Mouse (Mus musculus): ENCODE results near the gene Maz. TPM values are rescaled to one million over a fixed set of nuclear protein-coding genes. Genes with fewer than 3 reads are reported as not detected.

Gene Maz
- 133 and 142 TPM in 2 replicates for total RNA-seq (2021)
- long read RNA-seq, experiment 1, transcript Maz-206 (3 exons, 548 nt): minor isoform, 7 of 198 reads
- long read RNA-seq, experiment 1, transcript Maz-203 (6 exons, 2,650 nt): minor isoform, 17 of 198 reads
- long read RNA-seq, experiment 1, transcript Maz-201 (5 exons, 2,347 nt): major isoform, 75 of 198 reads
- long read RNA-seq, experiment 1, partial matches to known transcripts: 26 of 198 reads
- long read RNA-seq, experiment 1, other reads (novel, unspliced or antisense): 72 of 198 reads
- long read RNA-seq, experiment 2, transcript Maz-203 (6 exons, 2,650 nt): minor isoform, 12 of 110 reads
- long read RNA-seq, experiment 2, transcript Maz-201 (5 exons, 2,347 nt): major isoform, 37 of 110 reads
- long read RNA-seq, experiment 2, partial matches to known transcripts: 17 of 110 reads
- long read RNA-seq, experiment 2, other reads (novel, unspliced or antisense): 42 of 110 reads

DNA sequence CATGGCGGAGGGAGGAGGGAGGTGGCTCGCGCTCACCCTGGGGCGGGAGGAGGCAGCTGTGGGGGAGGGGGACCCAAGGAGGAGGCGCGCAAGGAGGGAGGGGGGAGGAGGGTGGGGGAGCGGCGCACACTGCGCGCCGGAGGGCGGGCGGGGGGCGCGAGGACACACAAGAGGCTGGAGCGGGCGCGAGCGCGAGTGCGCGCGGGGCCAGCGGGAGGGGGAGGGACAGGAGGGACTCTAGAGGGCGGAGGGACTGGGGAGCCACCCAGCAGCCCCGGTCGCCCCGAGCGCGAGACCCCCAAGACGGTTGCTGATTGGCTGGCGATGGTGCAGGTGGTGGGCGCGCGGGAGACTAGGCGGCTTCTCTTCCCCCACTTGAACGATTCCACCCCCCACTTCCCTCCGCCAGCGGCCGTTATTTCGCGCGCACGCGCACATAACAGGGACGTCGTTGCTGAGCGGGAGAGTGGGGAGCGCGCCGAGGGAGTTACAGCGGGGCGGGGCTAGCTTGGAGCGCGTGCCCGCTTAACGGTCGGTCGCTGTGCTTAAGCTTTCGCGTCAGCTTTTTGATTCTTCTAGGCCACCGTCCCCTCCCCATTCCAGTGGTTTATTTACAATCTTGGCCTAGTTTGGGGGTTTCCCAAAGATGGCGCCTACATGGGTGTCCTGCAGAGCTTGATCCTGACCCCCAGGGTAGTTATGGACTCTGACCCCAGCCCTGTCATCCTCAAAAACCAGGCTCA is at the start of gene Maz:
Gene Maz, minus strand, starts transcription at position 54 of the 743 bp plus-strand sequence.
- DNase-seq: peak; percentile 99

DNA sequence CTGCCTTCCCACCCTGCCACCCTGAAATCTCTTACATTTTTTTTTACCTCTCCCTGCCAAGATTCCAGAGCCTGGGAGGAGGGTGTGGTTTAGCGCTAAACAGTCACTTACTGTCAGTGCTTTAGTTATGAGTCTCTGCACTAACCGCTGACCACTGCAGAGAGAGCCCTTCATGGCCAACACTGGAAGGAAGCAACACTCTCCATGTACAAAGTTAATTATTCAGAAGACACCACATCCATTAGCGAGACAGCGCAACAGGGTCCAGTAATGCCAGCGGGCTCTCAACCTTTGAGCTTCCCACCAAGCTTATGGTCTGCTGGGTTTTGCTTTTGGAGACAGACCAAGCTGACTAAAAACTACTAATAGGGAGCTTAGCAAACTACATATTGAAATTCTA is 49.4 kb upstream of the Maz start:
- DNase-seq: no peak

DNA sequence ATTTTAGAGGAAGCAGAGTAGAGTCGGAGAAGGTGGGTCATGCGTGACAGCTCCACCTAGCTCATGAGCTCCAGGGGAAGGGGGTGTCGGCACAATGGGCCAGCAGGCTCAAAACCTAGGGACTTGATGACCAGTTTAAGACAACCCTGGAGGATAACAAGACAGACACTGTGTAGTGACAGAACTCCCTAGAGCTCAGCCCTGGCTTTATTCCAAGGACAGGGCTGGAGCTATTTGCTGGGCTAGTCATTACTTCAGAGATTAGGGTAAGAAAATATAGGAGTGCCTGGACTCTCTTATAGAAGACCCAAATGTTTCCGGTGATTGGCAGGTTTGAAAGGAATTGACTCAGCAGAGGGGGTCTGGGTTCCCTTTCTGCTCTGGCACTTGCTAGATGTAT is 46.4 kb upstream of the Maz start:
- peak; percentile 68 for DNase-seq

DNA sequence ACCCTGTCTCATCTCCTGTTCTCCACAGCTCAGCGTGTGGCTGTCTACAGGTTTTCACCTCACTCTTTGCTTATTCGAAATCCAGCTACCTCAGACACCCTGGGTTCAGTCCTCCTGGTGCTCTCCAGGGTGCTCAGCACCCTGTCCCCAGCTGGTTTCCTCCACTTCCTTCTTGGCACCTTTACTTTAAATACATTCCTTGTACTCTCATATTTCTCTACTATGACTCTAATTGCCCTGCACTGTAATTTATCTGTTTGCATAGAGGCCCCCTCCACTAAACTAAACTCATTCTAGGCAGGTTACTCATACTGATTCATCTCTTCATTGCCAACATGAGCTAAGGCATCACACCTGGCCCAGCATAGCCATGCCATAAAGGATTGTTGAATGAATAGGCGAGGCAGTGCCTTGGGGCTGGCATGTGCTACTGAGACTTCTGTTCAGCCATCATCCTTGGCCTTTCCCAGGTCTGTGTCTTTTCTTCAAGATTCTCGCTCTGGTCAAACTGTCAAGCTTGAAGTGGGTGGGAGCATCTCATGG is 44.1 kb upstream of the Maz start:
- DNase-seq: no peak

DNA sequence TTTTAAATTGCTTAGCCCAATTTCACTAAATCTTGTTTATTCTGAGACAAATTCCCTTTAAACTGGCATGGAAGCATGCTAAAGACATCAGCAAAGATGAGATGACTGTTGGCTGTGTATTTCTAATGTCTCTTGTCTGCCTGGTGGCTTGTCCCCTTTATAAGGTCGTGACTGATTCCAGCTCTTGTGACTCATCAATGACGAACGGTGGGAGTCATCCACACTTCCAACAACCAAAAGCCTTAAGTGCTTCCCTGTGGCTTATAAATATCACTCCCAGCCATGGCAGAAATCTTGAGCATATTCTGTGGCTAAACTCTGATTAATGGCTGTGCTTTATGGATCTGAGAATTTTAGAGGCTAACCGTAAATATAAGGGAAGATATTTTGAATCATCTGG is 39.5 kb upstream of the Maz start:
- DNase-seq: peak; percentile 37

DNA sequence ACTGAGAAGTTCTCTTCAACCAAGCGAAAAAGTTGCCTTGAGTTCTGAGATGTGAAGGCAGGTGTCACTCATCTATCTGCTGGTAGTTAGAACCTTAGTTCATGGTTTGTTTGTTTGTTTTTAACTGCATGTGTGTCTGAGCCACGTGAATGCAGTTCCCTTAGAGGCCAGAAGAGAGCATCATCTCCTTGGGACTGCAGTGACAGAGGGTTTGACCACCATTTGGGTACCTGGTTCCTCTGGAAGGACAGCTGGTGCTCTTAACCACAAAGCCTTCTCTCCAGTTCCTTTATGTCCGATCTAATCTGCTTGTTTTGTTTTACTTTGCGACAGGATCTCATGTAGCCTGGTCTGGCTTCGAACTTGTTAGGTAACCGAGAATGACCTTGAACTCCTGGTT is 38.7 kb upstream of the Maz start:
- DNase-seq: no peak

DNA sequence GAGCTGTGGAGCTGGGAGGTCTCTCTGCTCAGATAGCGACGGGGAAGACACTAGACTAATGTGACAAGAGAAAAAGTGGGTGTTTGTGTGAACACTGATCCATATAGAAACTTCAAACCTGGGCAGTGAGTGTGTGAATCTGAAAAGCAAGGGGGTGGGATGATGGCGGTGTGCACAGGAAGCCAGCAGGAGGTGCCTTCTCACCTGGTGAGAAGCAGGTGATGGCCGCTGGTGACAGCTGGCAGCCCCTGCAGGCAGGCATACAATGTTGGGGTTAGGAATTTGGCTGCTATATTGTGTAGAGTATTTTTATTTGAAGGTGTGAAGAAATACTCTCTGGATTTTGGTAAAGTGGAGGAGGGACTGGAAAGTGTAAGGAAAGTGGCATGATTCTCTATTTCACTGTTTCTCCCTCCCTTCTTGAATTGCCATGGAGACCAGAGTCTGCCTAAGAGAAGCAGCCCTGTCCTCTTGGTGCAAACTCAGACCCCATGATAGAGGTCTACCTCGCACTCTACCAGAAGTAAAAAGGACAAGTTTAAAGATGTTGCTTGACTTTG is 28.3 kb upstream of the Maz start:
- no peak for DNase-seq

DNA sequence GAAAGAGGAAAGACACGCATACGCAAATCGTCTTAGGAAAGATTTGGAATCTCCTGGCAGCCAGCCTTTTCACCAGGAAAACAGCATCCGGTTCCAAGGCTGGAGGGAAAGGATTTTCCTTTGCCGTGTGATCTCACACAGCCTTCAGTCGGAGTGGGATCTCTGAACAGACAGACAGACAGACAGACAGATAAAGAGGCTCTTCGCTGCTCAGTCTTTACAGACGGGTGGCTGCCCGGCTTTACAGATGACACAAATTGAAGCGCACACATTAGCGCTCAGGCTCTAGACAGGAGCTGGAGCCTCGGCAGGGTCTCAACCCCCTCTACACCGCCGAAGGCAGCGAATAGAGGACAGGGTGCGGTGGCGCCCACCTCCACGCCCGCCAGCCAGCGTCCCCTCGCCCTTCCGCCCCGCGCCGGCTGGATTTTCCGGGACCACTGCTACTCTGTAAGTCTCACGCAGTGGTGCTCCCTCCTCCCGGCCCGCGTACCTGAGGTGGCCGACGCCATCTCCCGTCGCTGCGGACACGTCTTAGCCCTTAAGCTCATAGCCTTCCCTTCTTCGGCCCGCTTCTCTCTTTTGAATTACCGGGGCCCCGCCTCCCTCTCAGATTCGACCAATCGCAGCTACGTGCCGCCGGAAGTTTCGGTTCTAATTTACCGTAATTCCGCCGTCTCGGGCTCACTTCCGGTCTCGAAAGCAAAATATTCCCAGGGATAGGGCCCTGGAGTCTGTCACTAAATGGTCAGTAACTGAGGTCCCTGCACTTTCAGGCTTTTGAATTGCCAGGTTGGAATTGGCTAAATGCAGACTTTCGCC is 15.2 kb upstream of the Maz start, which contains the start of gene Kif22:
Gene Kif22, minus strand, starts transcription at position 621 of the 822 bp plus-strand sequence.
- DNase-seq: peak; percentile 94

DNA sequence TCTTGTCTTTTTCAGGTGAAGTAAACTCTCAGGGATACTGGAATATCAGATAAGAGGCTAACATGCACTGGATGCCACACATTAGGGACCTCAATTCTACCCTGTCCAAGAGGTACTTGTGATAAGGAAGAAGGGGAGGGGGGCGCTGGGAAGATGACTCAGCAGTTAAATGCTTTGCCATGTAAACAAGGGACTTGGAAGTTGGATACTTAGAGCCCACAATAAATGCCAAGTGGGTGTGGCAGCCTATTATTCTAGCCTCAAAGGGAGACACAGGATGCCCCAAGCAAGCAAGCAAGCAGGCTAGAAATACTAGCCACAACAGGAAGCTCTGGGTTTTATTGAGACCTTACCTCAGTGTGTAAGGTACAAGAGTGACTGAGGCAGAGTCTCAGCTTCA is 4.4 kb upstream of the Maz start:
- no peak for DNase-seq

DNA sequence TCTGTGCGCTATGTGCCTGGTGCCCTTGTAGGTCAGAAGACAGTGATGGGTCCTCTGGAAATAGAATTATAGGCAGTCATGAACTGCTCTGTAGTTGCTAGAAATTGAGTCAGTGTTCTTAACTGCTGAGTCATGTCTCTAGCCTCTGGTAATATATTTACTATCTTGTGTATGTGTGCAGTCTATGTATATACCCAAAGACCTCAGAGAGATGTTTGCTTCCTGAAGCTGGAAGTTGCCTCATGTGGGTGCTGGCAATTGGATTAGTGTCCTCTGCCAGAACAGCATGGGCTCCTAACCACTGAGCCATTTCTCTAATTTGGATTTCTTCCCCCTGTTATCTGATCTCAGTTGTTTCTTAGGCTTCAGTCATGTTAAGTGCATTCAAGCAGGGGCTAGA is 3.3 kb upstream of the Maz start:
- DNase-seq: no peak

DNA sequence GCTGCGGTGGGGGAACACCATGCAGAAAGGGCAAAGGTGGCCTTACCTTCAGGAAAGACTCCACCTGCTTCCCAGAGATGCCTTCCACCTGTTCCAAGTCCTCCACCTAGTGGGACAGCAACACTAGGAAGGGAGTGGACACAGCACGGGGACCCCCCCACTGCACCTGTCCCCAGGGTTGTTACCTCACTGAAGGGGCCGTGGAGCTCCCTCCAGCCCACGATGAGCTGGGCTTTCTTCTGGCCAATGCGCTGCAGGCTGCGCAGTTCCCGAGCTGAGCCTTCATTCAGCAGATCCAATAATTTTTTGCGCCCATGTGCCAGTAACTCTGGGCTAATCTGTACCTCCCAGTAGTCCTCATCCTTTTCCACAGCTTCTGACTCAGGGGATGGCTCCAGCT is 1.0 kb upstream of the Maz start:
- DNase-seq: peak; percentile 43

DNA sequence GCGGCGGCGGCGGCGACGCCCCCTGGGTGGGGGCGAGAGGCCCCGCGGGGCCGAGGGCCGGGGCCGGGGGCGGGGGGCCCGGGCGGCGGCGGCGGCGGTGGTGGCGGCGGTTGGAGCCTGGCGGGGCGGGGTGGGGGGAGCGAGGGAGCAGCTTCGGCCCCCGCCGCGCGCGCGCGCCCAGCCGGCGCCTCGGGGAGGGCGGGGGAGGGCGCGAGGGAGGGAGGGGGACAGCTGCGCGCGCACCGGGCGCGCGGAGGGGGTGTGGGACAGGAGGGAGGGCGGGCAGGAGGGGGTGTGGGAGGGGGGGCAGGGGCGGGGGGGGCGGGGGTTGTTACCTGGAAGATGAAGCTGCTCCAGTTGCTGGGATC is 237 bp downstream of the Maz start:
- DNase-seq: no peak

DNA sequence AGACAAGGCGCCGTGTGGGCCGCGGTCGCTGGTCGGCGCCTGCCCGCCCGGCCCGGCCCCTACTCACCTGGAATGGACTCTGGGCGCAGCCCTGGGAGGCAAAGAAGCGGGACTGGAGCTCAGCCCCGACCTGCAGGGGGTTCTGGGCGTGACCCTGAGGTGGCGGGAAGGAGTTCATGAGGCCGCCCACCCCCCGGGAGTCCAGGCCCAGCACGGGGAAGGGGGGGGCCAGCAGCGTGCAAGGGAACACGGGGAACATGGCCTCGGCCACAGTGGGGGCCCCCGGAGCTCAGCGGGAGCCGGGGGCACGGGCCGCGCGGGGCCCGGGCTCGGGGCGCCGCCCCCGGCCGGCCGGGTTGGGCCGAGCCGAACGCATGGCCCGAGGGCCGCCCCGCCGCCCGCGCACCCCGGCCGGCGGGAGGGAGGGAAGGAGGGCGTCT is 656 bp downstream of the Maz start:
- DNase-seq: peak; percentile 81

DNA sequence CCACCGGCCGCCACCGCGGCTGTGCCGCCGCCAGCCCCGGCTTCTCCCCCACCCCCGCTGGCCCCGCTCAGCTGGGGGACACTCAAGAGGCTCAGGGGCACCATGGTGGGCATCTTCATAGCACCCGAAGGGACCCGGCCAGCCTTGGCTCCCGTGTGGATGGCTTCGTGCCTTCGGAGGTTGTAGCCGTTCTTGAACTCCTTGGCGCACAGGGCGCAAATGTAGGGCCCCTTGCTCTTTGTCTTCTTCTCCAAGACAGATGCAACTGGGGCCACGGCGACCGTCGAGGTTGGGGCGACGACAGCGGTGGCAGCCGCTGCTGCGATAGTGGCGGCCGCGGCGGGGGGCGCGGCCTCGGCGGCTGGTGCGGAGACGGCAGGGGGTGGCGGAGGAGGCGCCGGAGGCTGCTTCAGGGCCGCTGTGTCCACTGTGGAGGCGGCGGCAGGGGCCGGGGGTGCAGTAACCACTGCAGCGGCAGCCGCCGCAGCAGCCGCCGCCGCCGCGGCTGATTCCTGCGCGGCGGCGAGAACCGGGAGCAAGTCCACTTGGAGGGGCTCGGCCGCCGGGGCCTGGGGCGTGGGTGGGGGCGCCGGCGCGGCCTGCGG is 1.2 kb downstream of the Maz start:
- peak; percentile 82 for DNase-seq

DNA sequence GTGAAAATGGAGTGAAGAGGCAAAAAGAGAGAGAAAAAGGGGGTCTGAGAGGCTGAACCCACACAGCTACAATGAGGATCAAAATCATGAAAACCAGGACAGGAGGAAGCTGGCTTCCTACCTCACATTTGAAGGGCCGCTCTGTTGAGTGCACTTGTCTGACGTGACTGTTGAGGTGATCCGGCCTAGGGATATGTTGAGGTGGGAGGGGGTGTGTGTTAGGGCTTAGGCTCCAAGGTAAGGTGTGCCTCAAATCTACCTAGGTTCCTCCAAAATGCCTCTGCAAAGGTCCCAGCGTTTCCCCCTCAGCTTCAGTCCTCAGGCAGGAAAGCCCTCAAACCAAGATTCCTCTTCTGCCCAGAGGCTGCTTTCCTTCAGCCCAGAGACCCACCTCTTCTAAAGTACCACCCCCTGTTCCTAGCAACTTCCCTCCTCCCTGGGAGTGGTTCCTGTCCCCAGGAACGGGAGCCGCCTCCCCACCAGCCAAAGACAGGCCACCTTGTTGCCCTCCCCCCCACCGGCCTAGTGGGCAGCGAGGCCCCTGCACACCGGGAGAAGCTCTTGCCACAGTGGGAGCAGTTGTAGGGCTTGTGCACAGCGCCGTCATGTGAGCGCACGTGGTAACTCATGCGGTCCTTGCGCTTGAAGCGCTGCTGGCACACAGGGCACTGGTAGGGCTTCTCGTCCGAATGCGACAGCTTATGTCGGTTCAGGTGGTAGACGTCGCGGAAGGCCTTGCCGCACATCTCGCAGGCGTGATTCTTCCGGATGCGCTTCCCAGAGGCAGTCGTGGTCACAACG is 1.9 kb downstream of the Maz start:
- DNase-seq: peak; percentile 90

DNA sequence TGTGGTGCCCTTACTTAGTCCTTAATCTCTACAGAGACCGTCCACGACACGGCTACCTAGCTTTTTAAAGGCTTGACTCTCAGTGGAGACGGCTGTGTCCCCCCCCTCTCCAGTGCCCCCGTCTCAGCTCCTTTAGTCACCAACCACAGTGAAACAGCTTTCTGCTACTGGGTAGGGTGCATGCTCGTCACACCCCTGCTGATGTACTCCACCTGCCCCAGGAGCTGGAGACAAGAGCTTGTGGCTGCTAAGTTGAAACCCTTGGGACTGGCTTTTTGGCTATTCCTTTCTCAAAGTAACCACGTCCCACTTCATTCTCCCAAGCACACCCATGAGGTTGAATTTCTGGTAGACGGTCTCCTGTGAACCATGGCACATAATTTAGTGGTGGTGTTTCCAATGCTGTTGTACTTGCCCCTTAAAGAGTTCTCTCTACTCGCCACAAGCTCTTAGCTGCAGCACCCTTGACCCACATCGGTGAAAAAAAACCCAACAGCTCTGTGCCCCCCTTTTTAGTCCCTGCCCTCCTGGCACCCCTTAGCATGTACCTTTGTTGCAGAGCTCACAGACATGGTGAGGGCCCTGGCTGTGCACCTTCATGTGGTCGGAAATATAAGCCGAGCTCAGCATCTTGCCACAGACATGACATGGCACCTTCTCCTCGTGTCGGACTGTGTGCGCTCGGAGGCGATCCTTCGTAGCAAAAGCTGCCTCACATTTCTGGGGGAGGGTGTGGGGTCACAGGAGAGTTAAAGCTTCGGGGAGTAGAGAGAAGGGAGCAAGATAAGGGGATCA is 2.7 kb downstream of the Maz start:
- DNase-seq: no peak

DNA sequence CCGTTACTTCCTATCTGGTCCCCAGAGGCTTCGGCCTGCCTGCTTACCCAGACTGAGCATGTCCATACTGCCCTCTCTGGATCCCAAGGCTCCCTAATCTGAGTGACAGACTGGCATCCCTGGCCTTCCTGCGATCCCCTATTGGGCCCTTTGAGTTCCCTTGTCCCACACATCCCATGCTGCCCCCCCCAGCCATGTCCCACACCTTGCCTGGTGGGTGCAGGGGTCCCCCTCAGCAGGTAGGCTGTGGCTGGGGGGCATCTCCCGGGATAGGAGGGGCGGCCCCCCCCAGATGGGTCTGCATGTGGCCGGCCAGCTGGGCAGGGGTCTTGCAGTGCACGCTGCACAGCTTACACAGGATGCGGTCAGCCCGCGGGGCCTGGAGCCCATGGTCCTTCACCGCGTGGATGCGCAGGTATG is 3.6 kb downstream of the Maz start:
- no peak for DNase-seq

DNA sequence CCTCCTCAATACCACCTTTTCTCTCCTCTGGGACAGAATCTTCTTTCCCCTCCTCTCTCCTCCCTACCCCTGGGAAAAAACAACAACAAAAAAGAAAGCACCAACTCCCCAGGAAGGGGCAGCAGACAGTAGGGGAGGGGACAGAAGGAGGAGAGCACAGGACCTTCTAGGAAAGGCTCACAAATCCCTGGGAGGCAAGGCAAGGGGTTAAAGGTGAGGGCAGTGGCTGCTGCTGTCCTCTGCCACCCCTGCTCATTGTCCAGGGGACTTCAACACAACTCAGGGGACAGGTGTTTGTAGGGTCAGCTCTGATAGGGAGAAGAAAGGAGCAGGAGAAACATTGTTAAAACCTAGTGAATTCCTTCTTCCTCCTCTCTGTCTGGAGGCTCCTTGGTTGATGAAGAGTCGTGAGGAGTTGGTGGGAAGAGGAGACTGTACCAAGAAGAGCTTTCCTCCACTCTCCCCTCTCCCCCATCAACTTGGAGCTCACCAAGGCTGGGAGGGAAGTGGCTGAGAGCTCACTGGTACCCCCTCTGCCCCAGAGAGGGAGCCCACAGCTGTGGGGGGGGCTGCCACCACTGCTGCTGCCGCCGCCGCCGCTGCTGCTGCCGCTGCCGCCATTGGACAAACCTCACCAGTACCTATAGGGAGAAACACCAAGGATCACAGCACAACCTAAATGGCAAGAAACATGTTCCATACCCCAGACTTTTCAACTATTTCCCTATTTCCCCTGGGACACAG is 4.1 kb downstream of the Maz start:
- no peak for DNase-seq
